Mouse (Mus musculus) stomach, embryonic 14.5 days (tissue): ENCODE measurements around the gene Npw. TPM values are rescaled to one million over a fixed set of nuclear protein-coding genes. Genes with fewer than 3 reads are reported as not detected.

Experiments
- ATAC-seq: fragments of 200-750 bp; cut with Nextera tagmentation; 2 replicates; pipeline ENCODE4 v1.8.0; 2017; ENCODE audit warnings: low read depth, moderate TSS enrichment; ENCODE audit not compliant: insufficient number of reproducible peaks, insufficient read depth, low FRiP score
- H3K27ac ChIP-seq: fragments of 300-500 bp; sonication (generic); 2 replicates; pipeline ENCODE4 v1.5.1; 2014; ENCODE audit warnings: mild to moderate bottlenecking, low read length, moderate library complexity, mixed read lengths
- H3K27me3 ChIP-seq: fragments of 300-500 bp; sonication (generic); 2 replicates; pipeline ENCODE4 v1.6.1; 2014; ENCODE audit warnings: low read length, control low read depth, mixed read lengths; ENCODE audit not compliant: control insufficient read depth, insufficient read depth
- H3K36me3 ChIP-seq: fragments of 300-500 bp; sonication (generic); 2 replicates; pipeline ENCODE4 v1.6.1; 2014; ENCODE audit warnings: mild to moderate bottlenecking, control low read depth, low read length, moderate library complexity, mixed read lengths; ENCODE audit not compliant: control insufficient read depth, insufficient read depth
- H3K4me1 ChIP-seq: fragments of 300-500 bp; sonication (generic); 2 replicates; pipeline ENCODE4 v1.6.1; 2014; ENCODE audit warnings: low read length, control low read depth, mixed read lengths; ENCODE audit not compliant: control insufficient read depth, insufficient read depth
- H3K4me2 ChIP-seq: fragments of 300-500 bp; sonication (generic); replicated peaks from 2 replicates; pipeline ENCODE4 v1.6.1; 2014; ENCODE audit warnings: low read depth, low read length, control low read depth
- H3K4me3 ChIP-seq: fragments of 300-500 bp; sonication (generic); 2 replicates; pipeline ENCODE4 v1.5.1; 2014; ENCODE audit warnings: low read depth, low read length, control low read depth
- H3K9ac ChIP-seq: fragments of 300-500 bp; sonication (generic); replicated peaks from 2 replicates; pipeline ENCODE4 v1.6.1; 2014; ENCODE audit warnings: low read depth, mild to moderate bottlenecking, control low read depth, low read length, moderate library complexity, mixed read lengths
- H3K9me3 ChIP-seq: fragments of 300-500 bp; sonication (generic); 2 replicates; pipeline ENCODE4 v1.6.1; 2016; ENCODE audit warnings: low read depth, low read length, control low read depth; ENCODE audit not compliant: control insufficient read depth
- WGBS: fragments of 180-500 bp; shearing (Covaris S2); extraction: QIAGEN DNeasy Blood & Tissue Kit; methylation state at CpG from one replicate; pipeline ENCODE4 v1.1.7; 2014; 5-methylcytosine and 5-hydroxymethylcytosine counted together
- polyA plus RNA-seq: library from polyadenylated mRNA; unstranded; fragments of >200 nt; fragmentation: Nextera tagmentation; extraction: Ambion mirVana; gene quantifications from 2 replicates; pipeline ENCODE4 v1.2.1, GENCODE M21; 2014

Npw gene
- polyA plus RNA-seq, 1 experiment from 2014 or later = 0.42 TPM

DNA sequence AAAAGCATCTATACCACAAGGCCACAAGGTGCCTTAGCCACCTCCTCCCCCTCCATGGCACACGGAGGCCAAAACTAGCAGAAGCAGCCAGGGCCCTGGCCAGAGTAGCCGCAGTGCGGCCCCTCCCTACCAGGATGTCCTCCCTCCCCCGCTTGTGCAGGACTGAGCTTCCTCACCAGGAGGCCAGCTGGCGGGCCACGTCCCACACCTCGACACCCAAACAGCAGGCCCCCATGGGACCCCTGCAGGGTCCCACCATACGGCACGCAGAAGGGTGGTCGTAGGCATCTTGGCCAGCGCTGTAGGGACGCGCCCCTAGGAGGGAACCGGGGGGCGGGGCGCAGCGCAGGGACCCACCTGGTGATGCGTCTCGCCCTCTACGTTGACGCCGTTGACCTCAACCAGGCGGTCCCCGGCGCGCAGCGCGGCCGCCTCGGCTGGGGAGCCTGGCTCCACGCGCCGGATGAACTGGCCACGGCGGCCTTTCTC lies 8.6 kb downstream of the Npw start:
- H3K4me3 ChIP-seq = peak overlapping the region; percentile 72
- WGBS = under 1% methylated on average over 35 of the region's 35 CpGs
- peak overlapping the region; percentile 74 for H3K9ac ChIP-seq
- peak; percentile 16; the same call in 1 of the 2 replicates for ATAC-seq
- peak overlapping the region; percentile 55; the same call in 1 of the 2 replicates for H3K27ac ChIP-seq
- H3K36me3 ChIP-seq = peaks cover 3% of the 10 kb centered on the region; the same call in 1 of the 2 replicates
- peaks cover 22% of the 10 kb centered on the region for H3K4me1 ChIP-seq
- no peaks in the 10 kb centered on the region for H3K27me3 ChIP-seq
- H3K9me3 ChIP-seq = no peaks in the 10 kb centered on the region
- H3K4me2 ChIP-seq = peak overlapping the region; percentile 97

DNA sequence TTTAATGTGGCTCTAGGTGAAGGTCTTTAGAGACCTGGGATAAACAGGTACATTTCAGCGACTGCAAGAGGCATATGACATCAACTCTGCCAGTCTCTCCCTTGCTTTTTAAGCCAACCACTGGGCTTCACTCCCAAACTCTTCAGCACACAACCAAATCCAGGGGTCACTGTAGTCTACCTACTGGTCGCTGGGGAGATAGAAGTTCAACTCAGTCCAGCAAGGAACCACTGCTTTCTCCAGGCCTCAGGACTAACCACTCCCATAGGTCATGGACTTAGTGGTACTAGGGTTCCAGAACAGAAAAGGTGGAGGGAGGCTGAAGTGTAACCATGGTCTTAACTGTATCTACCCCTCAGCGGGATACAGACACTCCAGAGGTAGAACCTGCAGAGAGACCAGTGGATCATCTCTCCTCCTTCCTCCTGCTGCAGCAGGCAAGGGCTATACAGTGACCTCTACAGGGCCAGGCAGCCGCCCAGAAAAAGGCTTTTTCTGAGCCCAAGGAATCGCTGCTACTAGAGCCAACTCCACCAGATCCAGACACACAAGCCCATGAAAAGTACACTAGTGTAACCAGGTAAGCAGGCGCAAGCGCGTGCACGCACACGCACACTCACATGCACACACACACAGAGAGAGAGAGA lies 9.4 kb downstream of the Npw start:
- peaks cover 3% of the 10 kb centered on the region; the same call in 1 of the 2 replicates for H3K36me3 ChIP-seq
- no peak overlapping the region for H3K9ac ChIP-seq
- H3K4me1 ChIP-seq = peaks cover 30% of the 10 kb centered on the region
- H3K4me2 ChIP-seq = peak overlapping the region; percentile 97
- H3K4me3 ChIP-seq = peak overlapping the region; percentile 72
- no peaks in the 10 kb centered on the region for H3K9me3 ChIP-seq
- H3K27me3 ChIP-seq = no peaks in the 10 kb centered on the region
- 76% methylated on average over 10 of the region's 10 CpGs for WGBS
- no peak for ATAC-seq
- H3K27ac ChIP-seq = no peak overlapping the region

DNA sequence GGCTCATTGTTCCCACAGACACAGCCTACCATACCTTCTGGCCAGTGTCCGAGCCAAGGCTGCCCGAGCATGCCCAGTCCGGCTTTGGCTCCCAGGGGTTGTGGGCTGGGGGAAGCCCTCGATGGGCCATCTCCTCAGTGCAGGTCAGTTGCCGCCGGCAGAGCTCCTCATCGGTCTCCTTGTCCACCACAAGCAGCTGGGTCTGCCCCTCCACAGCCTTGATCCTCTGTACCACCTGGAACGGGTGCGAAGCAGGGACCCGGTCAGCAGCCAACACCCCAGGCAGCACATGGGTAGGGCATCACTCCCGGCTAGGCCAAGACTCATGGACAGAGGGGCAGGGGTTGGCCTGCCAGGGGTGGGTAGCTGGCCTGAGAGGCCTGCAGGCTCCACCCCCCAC lies 10.8 kb downstream of the Npw start:
- peaks cover 32% of the 10 kb centered on the region for H3K4me1 ChIP-seq
- 0 out of 2 replicates have a peak overlapping the region, but pooled peaks have one; percentile 14 for H3K4me2 ChIP-seq
- no peak overlapping the region for H3K27ac ChIP-seq
- H3K36me3 ChIP-seq = peaks cover 3% of the 10 kb centered on the region; the same call in 1 of the 2 replicates
- WGBS = 83% methylated on average over 11 of the region's 11 CpGs
- no peak overlapping the region for H3K9ac ChIP-seq
- ATAC-seq = no peak
- H3K4me3 ChIP-seq = no peak overlapping the region
- no peaks in the 10 kb centered on the region for H3K27me3 ChIP-seq
- H3K9me3 ChIP-seq = no peaks in the 10 kb centered on the region

DNA sequence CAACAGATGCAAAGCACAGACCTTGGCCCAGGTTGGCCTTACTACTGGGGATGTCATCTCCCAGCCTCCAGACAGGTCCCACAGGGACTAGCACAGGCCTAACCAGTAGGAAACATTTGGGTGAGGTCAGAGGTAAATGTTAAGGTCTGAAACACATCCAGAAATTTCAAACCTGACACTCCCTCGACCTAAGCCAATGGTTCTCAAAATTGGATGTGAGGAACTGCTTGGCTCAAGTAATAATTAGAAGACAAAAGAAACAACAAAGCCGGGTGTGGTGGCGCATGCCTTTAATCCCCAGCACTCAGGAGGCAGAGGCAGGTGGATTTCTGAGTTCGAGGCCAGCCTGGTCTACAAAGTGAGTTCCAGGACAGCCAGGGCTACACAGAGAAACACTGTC lies 11.9 kb downstream of the Npw start:
- ATAC-seq = no peak
- peaks cover 32% of the 10 kb centered on the region for H3K4me1 ChIP-seq
- no peak overlapping the region for H3K9ac ChIP-seq
- H3K36me3 ChIP-seq = peaks cover 3% of the 10 kb centered on the region; the same call in 1 of the 2 replicates
- H3K4me3 ChIP-seq = no peak overlapping the region
- H3K9me3 ChIP-seq = no peaks in the 10 kb centered on the region
- no peak overlapping the region for H3K4me2 ChIP-seq
- WGBS = 87% methylated on average over 4 of the region's 4 CpGs
- H3K27ac ChIP-seq = no peak overlapping the region
- no peaks in the 10 kb centered on the region for H3K27me3 ChIP-seq

DNA sequence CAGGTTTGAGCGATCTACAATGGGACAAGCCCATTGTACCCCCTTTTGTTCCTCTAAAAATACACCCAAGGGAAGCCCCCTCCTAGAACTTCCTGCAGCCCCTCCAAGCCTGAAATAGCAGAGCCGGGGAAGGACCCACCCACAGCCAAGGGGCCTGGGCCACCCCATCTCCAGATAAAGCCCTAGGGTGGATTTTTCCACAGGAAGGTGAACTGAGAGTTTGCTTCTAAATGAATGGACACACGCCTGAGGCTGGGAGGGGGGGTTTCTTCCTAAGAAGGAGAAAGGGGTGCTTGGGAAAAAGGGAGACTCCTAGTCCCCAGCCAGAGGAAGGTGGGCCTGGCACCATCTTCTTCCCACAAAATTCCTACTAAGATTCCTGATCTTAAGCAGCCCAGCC lies 12.3 kb downstream of the Npw start:
- Histone ChIP-seq H3K9ac (no peak overlapping the region), H3K27ac (peak overlapping the region; percentile 80), H3K4me1 (peaks cover 32% of the 10 kb centered on the region), H3K4me3 (no peak overlapping the region), H3K9me3 (no peaks in the 10 kb centered on the region), H3K36me3 (peaks cover 3% of the 10 kb centered on the region; the same call in 1 of the 2 replicates), H3K27me3 (no peaks in the 10 kb centered on the region), H3K4me2 (no peak overlapping the region)
- ATAC-seq = no peak
- 76% methylated on average over 3 of the region's 3 CpGs for WGBS

DNA sequence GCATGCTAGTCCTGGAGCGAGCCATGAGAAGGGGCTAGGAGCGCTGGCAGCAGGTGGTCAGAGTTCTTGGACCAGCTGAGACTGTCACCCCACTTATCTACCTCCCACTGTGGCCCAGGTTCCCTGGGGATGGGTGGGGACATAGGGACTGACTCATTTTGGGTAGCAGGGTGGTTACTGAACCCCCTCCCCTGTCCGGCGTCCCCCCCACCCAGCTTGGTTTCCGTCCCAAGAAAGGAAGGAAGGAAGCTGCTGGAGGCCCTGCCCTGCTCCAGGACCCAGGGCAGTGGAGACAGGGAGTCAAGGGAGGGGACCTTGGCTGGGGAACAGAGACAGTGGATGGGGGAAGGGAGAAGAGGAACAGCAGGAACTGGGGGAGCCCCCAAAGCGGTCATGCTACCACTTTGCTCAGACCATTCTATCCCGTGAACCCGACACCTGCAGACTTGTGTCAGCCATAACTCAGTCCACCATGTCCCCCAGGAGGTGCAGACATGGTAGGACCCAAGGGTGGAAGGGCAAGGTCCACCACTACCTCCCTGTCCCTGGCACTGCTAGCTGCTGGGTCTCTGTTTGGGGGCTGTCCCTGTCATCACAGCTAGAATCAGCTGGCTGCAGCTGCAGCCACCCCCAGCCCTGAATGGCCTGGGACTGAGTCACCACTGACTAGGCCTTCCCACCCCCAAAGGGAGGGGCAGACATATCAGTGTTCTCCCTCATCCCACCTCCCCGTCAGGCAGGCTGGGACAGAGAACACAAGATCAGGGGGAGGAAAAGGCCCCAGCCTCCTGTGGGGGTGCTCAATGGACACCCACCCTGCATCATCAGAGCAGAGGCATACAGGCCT lies 13.2 kb downstream of the Npw start:
- Histone ChIP-seq H3K9ac (peak overlapping the region; percentile 14; the same call in 1 of the 2 replicates), H3K4me3 (no peak overlapping the region), H3K4me2 (no peak overlapping the region), H3K9me3 (no peaks in the 10 kb centered on the region), H3K4me1 (peaks cover 29% of the 10 kb centered on the region), H3K27ac (peak overlapping the region; percentile 80), H3K36me3 (peaks cover 3% of the 10 kb centered on the region; the same call in 1 of the 2 replicates), H3K27me3 (no peaks in the 10 kb centered on the region)
- ATAC-seq = no peak
- WGBS = 75% methylated on average over 9 of the region's 9 CpGs

DNA sequence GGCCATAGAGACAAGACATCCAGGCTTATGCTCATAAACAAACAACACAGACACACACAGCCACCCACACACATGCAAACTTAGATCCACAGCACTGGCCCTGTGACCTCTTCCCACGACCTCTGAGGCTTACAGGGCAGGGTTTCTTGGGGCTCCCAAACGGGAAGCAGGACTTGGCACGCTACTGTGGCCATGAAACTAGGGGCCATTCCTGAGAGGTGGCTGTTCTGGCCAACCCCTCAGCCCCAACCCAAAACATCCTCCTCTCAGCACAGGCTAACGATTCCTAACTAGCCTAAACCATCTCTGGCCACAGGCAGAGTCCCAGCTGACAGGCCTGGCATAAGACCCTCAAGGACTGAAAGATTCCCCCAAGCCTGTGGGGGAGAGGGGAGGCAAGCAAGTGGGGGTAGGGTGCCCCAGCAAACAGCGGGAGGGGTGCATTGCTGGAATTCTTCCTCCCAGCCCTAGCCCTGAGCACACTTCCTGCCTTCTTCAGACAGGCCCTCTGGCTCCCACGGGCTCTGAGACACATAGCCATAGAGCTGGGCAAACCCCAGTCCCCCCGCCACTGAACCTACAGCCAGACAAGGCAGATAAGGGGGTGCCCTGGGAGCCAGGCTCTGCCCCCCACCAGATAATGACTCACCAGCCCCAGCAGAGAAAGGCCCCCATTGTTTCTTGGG lies 14.1 kb downstream of the Npw start:
- H3K9ac ChIP-seq = peak overlapping the region; percentile 14; the same call in 1 of the 2 replicates
- H3K4me3 ChIP-seq = no peak overlapping the region
- no peak; the same call in 1 of the 2 replicates for ATAC-seq

More for the DNA sequence above, 14.1 kb downstream of the Npw start:
- H3K27me3 ChIP-seq = no peaks in the 10 kb centered on the region
- WGBS = 36% methylated on average over 7 of the region's 7 CpGs
- H3K9me3 ChIP-seq = no peaks in the 10 kb centered on the region
- H3K36me3 ChIP-seq = peaks cover 8% of the 10 kb centered on the region; the same call in 1 of the 2 replicates
- H3K4me2 ChIP-seq = 0 out of 2 replicates have a peak overlapping the region, but pooled peaks have one; percentile 10
- H3K27ac ChIP-seq = peak overlapping the region; percentile 80
- H3K4me1 ChIP-seq = peaks cover 32% of the 10 kb centered on the region
